Mouse (Mus musculus): ENCODE measurements at regions not wholly inside any gene's neighbourhood (a gene's known extent, or its start where the extent isn't known, plus 50 kb on each side); places are given as distances from the start of the nearest gene placed in this dataset.
"Not testable (repeated sequence)": the region's sequence is repeated elsewhere in the genome, so short reads cannot be mapped to it uniquely, and the experiment has no call there.

- no peak for DNase-seq (ENCODE audit: low spot score)
Observed at GRCm38 (mm10) chr17:31732176-31732880, 54.7 kb downstream of the Cryaa start.

- DNase-seq (ENCODE audit: low spot score) = no peak
Observed at GRCm38 (mm10) chr17:31734521-31734920, 56.9 kb downstream of the Cryaa start.

GRCm38 (mm10) chr17:31736716-31737115 is 59.1 kb downstream of the Cryaa start:
- no peak for DNase-seq (ENCODE audit: low spot score)

GRCm38 (mm10) chr17:31738249-31738648 is 60.6 kb downstream of the Cryaa start:
- DNase-seq (ENCODE audit: low spot score) = no peak

- DNase-seq (ENCODE audit: low spot score) = no peak
Observed at GRCm38 (mm10) chr17:31739586-31739985, 62.0 kb downstream of the Cryaa start.

GRCm38 (mm10) chr17:31740059-31740458 is 62.5 kb downstream of the Cryaa start:
- DNase-seq (ENCODE audit: low spot score) = no peak

GRCm38 (mm10) chr17:31743656-31744055 is 66.0 kb downstream of the Cryaa start:
- DNase-seq (ENCODE audit: low spot score) = no peak

GRCm38 (mm10) chr17:31746198-31747111 is 68.8 kb downstream of the Cryaa start:
- no peak for DNase-seq (ENCODE audit: low spot score)

- DNase-seq (ENCODE audit: low spot score) = no peak
Observed at GRCm38 (mm10) chr17:31747563-31747962, 70.0 kb downstream of the Cryaa start.

- no peak for DNase-seq (ENCODE audit: low spot score)
Observed at GRCm38 (mm10) chr17:31748158-31748557, 70.6 kb downstream of the Cryaa start.

GRCm38 (mm10) chr17:31748971-31749370 is 71.4 kb downstream of the Cryaa start:
- no peak for DNase-seq (ENCODE audit: low spot score)

GRCm38 (mm10) chr17:31751262-31751661 is 73.7 kb downstream of the Cryaa start:
- no peak for DNase-seq (ENCODE audit: low spot score)

GRCm38 (mm10) chr17:31753113-31753858 is 75.7 kb downstream of the Cryaa start:
- DNase-seq (ENCODE audit: low spot score) = no peak

GRCm38 (mm10) chr17:31753859-31754229 is 76.2 kb downstream of the Cryaa start:
- no peak for DNase-seq (ENCODE audit: low spot score)

GRCm38 (mm10) chr17:31760465-31760864 is 82.9 kb downstream of the Cryaa start:
- no peak for DNase-seq (ENCODE audit: low spot score)

GRCm38 (mm10) chr17:31763078-31763477 is 85.5 kb downstream of the Cryaa start:
- peak; percentile 34 for DNase-seq (ENCODE audit: low spot score)

- DNase-seq (ENCODE audit: low spot score) = peak; percentile 79
Observed at GRCm38 (mm10) chr17:31766779-31767697, 88.6 kb downstream of the Sik1 start.

GRCm38 (mm10) chr17:31772201-31772820 is 83.3 kb downstream of the Sik1 start:
- DNase-seq (ENCODE audit: low spot score) = no peak

- not testable (repeated sequence) for DNase-seq (ENCODE audit: low spot score)
Observed at GRCm38 (mm10) chr17:31773882-31774281, 81.7 kb downstream of the Sik1 start.

GRCm38 (mm10) chr17:31775037-31775436 is 80.6 kb downstream of the Sik1 start:
- no peak for DNase-seq (ENCODE audit: low spot score)

GRCm38 (mm10) chr17:31775966-31776365 is 79.6 kb downstream of the Sik1 start:
- DNase-seq (ENCODE audit: low spot score) = no peak

Data from retina, embryonic 14.5 days (tissue).